Mouse (Mus musculus): Measurements from ENCODE around the gene Slc7a1.

GRCm38 (mm10) chr5:148416461-148416860 is 16.8 kb upstream of the Slc7a1 start:
- TF ChIP-seq MAX (IDR thresholded peaks at IDR 0.05; ENCODE audit: low read depth): no peak
- no peak for TF ChIP-seq POLR2AphosphoS2 (IDR thresholded peaks at IDR 0.05; ENCODE audit: insufficient read length, low read depth)
- TF ChIP-seq MYOD1 (IDR thresholded peaks at IDR 0.05; ENCODE audit: control insufficient read depth in 1 of 3, insufficient read length in 2 of 3, low read depth in 2 of 3): no peak

All from myocyte (in vitro differentiated cells).